Mouse (Mus musculus) regulatory T cell (primary cell): ENCODE measurements at regions not wholly inside any gene's neighbourhood (a gene's known extent, or its start where the extent isn't known, plus 50 kb on each side); places are given as distances from the start of the nearest gene placed in this dataset.

Source experiments
- in situ Hi-C: fragments of 300-600 bp; cut with MboI, MseI; formaldehyde crosslinking; loops from one replicate; pipeline ENCODE4 v1.15.1; 2025; ENCODE audit warnings: high pct_unique_total_duplicates

DNA sequence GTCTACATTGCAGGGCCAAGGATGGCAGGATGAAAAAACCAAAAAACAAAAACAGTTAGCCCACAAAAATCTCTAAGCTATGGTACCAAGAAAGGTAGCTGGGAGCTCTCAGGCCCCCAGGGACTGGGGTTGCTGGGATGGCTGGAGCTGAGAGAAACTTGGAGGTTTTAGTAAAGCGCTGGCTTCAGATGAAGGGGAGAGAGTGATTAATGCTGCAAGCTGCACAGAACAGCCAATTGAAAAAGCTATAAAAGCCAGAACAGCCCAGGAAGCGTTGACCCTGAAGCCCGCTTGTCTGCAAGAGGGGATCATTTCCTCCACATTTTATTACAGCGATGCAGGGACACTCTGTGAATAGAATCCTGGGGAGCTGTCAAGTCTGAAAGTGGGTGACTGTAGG lies 157.0 kb downstream of the 4930564D02Rik start:
- in situ Hi-C loops = no loop called here

DNA sequence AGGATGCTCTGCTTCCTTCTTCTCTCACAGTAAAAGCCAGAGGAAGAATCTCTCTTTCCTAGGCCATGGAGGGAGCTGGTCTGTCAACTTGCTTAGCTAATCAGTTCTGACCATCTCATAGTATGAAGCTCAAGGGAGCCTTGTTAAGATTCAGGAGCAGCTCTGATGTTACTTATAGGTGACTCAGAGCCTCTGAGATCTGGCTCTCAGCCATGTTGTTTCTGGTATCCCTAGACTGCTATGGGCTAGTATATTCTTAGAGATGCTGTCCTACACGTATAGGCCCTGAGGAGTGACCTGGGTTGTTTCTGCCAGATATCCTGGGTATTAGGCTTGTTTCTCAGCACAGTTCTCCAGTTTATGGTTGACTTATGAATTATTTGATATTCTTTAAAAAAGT lies 160.9 kb downstream of the 4930564D02Rik start:
- in situ Hi-C loops = no loop called here

DNA sequence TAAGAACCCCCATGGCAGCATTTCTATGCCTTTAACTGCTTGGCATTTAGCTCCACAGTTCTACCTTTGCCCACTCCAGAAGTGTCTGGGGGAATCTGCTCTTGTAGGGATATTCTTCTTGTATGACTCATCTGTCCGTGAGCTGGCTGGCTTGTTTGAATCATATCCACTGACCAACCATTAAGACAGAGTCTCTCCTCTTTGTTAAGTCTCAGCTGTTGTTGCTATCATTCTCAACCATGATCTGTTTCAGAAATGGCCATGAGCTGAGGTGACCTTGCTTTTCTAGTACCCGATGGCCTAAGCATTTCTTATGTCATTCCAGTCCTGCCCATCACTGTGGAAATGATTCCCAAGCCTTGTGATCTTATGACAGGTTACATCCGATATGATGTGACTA lies 161.8 kb downstream of the 4930564D02Rik start:
- in situ Hi-C loops = no loop called here

DNA sequence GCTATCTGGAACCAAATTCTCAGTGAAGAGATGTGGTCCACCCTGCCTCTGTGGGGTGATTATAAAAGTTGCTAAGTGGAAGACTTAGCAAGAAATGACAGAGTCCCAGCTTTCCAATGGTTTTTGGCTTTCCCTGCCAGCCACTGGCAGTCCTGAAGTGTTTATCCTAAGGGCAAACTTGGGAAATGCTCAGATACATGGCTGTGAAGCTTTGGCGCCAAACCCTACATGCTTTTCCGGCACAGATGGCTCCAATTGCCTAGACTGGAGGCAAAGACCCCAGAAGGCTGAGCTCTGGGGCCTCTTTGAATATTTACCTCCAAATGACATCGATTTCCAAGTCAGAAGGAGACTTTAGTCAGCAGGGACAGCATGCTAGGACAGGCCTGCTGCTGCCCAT lies 174.4 kb downstream of the 4930564D02Rik start:
- in situ Hi-C loops = no loop called here

DNA sequence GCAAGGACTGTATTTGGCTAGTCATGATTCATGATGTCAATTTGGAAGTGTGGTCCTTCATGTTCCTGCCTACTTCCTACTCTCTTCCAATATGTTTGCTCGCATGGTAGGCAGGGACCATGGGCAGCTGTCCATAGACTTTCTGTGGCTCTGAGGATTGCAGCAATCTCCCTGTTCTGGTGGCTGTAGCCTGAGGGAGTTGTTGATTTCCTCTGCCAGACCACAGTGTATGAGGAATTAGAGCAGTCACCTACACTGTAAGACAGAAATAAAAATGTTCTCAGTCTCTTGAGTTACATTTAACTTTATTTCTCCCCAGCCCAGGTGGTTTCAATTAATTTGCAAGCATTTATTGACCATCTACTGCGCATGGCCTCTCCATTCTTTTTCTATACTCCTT lies 190.5 kb downstream of the 4930564D02Rik start:
- in situ Hi-C loops = no loop called here

DNA sequence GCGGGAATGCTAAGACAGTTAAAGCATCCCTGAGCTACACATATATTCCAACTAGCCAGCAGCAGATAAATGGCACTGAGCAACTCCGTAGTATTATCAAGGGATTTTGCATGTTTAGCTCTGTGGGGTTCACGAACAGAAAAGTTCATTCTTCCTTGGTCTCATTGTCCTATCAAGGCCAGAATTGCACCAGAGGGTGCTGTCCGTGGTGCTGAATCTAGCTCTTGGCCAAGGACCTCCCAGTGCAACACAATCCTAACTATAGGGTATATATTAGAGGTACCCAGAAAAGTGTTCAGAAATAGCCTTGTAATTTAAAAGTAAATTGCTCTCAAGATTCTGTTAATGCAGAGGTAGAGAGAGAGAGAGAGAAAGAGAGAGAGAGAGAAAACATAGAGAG lies 176.9 kb upstream of the Kcnd3 start:
- in situ Hi-C loops = no loop called here

DNA sequence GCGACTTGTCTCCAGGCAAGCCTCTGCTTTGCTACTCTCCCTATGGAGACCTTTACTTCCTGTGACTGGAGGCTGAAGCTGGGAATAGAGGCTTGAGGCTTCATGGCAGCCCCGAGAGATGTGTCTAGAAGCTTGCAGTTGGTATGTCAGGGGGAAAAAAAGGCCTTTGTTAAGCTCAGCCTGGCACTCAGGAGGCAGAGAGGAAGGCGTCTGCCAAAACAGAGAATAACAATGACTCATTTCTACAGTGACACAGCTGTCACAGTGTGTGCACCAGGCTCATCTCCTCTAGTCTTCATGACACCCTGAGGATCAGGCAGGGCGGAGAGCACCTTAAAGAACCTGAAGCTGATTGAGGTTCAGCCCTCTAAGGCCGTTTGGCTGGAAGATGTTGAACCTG lies 171.2 kb upstream of the Kcnd3 start:
- in situ Hi-C loops = no loop called here

DNA sequence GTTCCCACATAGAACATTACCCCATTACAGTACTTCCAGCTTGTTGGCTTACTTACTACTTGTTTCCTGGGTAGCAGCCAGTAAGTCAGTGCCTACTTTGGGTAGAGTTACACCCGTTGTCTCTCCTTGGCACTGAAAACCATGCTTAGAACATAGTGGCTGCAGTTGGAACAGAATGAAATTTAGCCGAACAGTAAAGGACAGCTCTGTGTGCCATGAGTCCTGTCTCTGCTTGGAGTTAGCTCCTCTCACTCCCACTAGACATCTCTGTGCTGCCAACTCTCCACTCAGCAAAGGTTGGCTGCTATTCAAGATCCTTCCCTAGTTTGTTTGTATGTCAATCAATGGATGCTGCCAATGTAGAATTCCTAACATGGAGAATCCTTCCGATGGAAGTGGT lies 170.4 kb upstream of the Kcnd3 start:
- in situ Hi-C loops = no loop called here

DNA sequence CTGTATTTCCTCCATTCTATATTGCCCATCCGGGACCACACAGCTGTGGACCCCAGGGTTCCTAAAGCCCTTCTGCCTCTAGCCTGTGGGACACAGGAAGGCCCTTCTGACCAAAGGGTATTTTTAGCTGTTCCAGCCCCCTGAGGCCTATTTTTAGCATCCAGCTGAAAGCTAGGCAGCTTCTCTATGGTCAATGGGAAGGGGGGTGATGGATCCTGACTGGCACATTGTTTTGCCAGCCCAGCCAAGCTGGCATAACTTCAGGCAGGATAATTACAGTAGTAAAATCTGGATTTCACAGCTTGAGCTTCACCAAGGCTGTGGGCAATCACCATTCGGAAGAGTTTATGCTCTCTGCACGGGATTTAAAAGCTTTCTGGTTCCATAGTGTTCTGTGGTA lies 153.9 kb upstream of the Kcnd3 start:
- in situ Hi-C loops = loop anchor here (5.0 kb wide), 1 partner anchor 94 kb away; no protein-coding TSS in a partner anchor

DNA sequence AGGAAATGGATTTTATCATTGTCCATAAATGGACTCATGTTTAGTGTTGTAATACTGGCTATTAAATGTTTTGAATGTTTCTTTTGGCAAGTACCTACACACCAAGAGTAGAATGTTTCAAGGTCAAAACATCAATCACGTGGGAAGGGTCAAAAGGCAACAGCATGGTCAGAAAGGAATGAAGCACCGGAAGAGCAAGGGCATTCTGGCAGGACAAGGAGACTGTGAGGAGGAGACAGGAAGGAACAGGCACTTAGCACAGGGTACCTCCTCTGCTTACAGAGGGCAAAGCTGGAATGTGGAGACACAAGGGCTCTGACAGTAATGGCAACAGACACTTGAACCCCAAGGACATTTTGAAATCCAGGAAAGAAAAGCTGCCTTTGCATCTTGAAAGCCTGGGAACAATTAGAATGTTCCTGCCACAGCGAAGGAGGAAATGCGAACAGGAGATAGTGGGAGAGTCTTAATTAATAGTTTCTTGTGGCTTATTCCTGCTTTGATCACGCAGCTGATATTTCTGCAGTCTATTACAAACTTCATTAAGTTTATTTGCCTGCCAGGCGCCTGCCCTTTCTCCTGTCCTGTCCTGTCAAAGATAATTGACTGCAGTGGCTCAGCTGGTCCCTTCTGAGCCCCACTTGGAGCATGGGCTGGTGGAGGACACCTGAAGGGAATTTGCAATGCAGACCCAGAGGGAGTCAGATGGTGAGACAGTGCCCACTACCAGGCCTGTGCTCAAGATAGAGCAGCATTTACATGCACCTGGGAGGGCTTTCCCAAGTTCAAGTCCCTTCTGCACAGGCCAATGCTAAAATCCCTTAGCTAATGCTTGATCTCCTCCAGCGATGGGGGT lies 151.2 kb upstream of the Kcnd3 start:
- in situ Hi-C loops = no loop called here

DNA sequence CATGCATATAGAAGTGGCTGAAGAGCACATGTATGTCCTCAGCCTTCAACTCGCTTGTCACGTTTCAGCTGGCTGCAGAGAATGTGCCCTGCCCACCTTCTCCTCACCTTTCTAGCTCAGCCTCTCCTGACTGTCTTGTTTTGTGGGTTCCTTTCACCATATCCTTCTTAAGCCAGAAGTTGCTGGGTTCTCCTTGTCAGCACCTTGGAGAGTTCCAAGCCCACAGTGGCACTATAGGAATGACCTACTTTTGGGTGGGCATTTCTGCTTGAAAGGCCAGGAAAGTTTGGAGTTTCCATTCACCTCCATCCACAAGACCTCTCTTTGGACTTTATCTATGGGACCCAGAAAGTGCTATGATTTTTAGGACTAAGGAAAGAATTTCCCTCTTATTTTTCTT lies 144.5 kb upstream of the Kcnd3 start:
- in situ Hi-C loops = no loop called here

DNA sequence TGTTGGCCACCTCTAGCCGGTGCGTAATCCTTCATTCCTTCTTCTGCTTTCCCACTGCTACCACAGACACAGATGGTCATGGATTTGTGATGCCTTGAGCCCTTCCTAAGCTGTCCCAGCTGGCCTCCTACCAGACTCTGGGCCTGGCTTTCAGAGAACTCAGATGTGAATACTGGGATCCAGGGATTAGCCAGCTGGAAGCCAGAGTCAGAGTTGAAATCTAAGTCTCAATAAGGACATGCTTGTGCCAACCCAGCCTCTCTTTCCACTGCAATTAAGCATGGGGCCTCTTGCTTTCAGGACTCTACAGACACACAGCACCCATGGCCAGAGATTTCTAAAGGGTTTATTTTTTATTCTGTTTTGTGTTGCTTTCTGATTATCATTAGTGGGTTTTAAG lies 143.1 kb upstream of the Kcnd3 start:
- in situ Hi-C loops = no loop called here

DNA sequence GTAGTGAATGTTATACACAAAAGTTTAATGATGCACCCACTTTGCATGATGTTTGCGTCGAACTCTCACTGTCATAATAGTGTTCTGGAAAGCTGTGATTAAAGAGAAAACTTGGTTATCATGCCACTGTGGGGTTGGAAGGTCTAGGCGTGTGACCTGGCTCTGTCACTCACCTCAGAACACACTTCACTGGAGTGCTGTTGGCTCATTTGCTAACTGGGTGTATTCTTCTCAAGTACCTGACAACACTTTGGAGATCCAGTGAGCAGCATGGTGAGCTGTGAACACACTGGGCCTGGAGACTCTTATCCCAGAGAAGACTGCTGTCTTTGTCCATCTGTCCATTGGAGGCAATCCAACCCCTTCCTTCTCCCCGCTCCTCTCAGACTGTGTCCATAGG lies 98.9 kb upstream of the Kcnd3 start:
- in situ Hi-C loops = loop anchor here (5.0 kb wide), 1 partner anchor 36 kb away; no protein-coding TSS in a partner anchor

DNA sequence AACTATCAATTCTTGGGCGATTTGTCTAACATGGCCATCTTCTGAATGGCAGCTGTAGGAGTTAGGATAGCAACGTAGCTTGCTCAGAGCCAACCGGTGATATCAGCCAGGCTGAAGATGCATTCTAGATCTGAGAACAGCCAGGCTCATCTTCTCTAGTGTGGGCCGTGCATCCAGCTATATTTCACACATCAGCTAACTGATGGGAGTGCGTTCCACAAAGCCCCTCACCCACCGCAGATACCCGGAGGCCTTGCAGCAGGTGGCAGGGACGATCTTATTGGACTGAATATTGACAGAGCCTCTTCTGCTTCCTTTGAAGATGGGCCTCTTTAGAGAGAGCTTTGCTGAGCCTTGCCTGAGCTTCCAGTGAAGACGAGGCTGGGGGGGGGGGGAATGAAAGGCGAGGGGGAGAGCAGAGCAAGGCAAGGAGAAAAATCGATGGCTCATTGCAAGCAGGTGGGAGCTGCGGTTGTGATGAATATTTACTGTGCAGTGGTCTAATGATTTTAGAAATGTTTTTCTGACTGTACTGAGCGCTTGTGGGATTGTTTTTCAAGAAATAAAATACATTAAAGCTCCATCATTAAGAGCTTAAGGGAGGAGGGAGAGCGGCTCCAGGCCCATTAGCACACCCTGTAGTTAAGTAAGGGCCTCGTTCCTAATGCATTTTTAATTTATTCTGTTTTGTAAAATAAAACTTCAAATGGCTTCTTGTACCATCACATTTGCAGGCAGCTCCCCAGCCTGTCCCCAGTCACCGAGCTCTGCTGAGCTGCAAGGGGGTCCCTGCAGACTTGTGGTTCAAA lies 97.8 kb upstream of the Kcnd3 start:
- in situ Hi-C loops = loop anchor here (5.0 kb wide), 1 partner anchor 37 kb away; no protein-coding TSS in a partner anchor

DNA sequence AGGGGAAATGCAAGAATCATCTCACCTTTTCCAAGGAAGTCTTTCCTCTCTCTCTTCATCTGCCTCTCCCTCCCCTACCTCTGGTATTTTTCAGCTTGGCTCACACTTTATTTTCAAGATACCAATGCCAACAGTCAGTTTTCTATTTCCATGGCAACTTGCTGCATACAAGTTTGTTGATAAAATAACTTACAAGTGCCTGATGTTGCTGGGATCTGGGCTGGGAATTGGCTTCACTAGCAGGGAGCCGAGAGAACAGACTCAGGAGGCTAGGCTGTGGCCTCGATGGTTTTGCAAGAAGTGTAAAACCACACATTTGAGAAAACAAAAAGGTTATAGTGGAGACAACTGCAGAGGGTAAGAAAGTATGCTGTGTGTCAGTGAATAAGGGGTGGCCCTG lies 94.6 kb upstream of the Kcnd3 start:
- in situ Hi-C loops = no loop called here

DNA sequence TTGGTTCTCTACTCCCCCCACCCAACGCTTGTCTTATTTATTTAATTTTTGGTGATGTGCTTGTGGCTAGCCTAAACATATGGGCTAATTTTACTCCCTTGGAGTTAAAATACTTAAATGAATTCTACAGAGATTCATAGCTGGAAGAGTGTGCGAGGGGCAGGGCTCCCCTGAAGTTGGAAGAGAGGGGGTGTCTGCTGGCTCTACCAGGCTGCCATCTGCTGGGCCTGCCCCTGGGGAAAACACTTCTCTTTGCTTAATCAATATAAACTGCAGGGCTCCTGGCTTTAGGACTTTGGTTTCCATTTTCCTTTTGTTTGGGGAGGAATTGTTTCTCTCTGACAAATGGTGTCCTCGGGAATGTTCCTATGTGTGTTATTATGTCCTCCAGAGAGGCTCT lies 92.5 kb upstream of the Kcnd3 start:
- in situ Hi-C loops = no loop called here

DNA sequence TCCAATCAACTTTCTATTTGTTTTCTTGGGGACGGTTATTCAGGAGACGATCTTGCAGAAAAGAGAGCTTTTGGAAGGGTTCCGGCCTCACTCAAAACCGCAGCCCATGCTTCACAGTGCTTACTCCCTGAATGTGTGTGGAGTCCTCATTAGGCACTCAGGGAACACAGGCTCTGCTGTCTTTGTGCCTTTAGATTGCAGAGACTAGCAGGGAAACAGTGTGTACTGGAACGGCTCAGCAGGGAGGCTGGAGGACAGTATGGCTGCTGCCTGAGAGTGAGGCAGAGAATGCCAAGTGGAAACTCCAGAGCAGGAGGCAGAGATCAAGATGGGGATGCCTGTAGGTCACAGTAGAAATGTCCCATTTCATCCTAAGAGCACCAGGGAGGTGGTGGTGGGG lies 87.4 kb upstream of the Kcnd3 start:
- in situ Hi-C loops = no loop called here

DNA sequence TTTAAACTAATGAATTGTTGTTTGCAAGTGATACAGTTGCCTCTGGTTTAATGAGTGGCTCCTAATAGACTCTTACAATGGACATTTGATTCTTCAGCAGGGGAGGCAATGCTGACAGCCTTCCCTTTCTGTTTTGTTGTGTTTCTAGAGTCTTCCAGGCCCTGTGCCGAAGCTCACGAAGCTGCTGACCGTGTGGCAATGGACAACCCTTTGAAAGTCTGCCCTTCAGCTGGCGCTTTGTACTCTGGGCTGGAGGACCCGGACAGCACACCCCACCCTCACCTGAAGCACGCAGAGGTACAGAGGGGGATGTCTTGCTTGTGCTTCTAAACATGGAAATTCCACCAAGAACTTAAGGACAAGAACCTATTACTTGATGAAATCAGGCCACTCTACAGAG lies 85.3 kb upstream of the Kcnd3 start:
- in situ Hi-C loops = no loop called here

DNA sequence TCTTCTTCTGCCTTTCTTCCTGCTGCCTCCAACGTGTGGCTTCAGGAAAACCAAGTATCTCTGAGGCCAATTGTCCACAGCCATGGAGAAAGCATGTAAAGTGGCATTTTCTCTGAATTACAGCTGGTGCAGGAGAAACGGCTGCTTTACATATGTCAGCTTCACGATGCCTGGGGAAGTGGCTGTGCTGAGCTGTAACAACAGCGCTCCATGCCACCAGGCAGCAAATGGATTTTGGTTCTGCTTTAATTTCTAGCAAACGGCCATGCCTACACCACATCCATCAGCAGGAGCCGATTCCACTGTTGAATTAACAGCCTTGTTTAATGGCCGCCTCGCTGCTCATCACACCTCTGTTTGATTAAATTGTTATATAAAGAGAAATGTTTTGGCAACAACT lies 84.2 kb upstream of the Kcnd3 start:
- in situ Hi-C loops = no loop called here

DNA sequence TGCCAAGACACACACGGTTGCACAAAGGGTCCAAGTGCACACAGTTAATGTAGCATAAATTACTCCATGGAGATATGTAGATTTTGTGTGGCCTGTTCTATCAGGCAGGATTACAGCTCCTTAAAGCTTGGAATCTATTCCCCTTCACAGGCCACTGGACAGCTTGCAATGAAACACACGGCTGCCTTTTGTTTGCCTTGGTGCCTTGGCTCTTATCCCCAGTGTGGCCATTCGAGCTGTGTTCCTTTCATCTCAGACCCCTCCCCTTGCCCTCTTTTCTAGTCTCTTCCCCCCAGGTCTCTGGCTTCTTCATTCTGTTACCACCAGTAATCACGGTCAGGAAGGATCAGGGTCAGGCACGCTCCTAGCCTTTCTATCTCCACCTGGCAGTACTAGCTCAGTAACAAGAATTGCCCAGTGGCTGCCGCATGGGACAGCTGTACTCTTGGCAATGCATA lies 79.7 kb upstream of the Kcnd3 start:
- in situ Hi-C loops = no loop called here

DNA sequence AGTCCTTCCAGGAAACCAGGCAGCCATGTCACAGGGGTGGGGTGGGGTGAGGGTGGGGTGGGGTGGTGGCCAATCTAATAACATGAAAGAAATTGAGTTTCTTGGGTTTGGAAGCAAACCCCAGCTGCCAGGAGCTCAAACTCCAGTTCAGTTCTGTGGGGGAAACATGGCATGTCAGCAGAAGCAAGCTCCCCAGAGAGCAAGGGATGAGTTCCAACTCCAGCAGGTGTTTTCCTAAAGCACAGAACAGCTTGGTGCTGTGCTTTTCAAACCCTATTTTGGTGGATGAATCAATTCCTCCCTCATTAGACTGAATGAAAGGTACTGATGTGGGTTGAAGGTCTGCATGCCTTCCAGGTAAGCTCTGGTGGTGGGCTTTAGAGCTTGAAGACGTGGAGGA lies 77.8 kb upstream of the Kcnd3 start:
- in situ Hi-C loops = no loop called here

DNA sequence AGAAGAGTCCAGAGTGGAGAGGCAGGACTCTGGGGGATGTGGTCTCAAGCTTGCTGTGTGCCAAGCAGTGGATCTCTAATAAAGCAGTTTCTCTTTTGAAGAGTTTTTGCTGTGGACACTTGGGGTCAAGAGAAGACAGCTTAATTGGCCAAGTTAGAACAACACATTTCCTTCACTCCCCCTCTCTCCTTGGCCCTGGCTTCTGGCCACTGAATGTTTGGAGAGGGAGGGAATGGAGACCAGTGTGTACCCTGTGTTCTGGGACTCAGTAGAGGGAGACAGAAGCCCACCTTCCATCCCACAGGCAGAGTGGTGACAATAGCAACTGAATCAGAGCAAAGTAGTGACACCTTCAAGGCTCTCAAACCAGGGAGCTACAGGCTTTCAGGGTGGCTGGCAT lies 77.3 kb upstream of the Kcnd3 start:
- in situ Hi-C loops = loop anchor here (25.0 kb wide), 1 partner anchor 1363 kb away; no protein-coding TSS in a partner anchor

DNA sequence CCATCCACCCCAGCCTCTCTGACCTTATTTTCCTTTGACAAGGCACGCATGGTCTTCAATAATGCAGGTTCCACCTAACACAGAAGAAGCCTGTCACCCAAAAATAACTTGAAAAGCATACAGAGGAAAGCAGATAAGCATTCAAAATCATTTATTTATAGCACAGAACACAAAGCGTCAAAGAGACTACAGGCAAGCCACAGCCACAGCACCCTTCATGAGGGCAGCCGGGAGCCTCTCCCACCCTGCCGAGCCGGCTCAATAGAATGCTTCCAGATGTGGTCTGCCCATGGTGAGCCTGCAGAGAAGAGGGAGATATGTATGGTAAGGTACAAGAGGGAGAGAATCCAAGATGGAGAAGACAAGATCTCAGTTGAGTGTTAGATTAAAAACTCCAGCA lies 76.7 kb upstream of the Kcnd3 start:
- in situ Hi-C loops = loop anchor here (25.0 kb wide), 1 partner anchor 1363 kb away; no protein-coding TSS in a partner anchor
